Mouse (Mus musculus): Measurements from ENCODE around the gene Pold4.

The Pold4 gene

GRCm38 (mm10) chr19:4231253-4232185 lies at the start of gene Pold4:
Pold4 (plus strand) TSS chr19:4231899.
- in situ Hi-C loops (cut with MboI, MseI): no loop called here

GRCm38 (mm10) chr19:4183689-4184088 lies 48.0 kb upstream of the Pold4 start:
- in situ Hi-C loops (cut with MboI, MseI): no loop called here

- in situ Hi-C loops (cut with MboI, MseI): no loop called here
These were observed 46.4 kb upstream of the Pold4 start for GRCm38 (mm10) chr19:4184976-4185975.

GRCm38 (mm10) chr19:4187303-4187702 lies 44.4 kb upstream of the Pold4 start:
- in situ Hi-C loops (cut with MboI, MseI): no loop called here

GRCm38 (mm10) chr19:4189051-4189620 lies 42.6 kb upstream of the Pold4 start:
- in situ Hi-C loops (cut with MboI, MseI): no loop called here

GRCm38 (mm10) chr19:4190831-4191334 lies 40.8 kb upstream of the Pold4 start, which contains the start of gene Tbc1d10c:
Tbc1d10c (minus strand) TSS chr19:4191284.
- in situ Hi-C loops (cut with MboI, MseI): loop anchor here (5.0 to 10.0 kb wide), 2 partner anchors 74 to 1604 kb away; no protein-coding TSS in a partner anchor

GRCm38 (mm10) chr19:4191528-4192250 lies 40.0 kb upstream of the Pold4 start, which contains the start of gene Ppp1ca:
Ppp1ca (plus strand) TSS chr19:4192065.
- in situ Hi-C loops (cut with MboI, MseI): loop anchor here (5.0 to 10.0 kb wide), 2 partner anchors 74 to 1603 kb away; no protein-coding TSS in a partner anchor

GRCm38 (mm10) chr19:4192251-4192985 lies 39.3 kb upstream of the Pold4 start:
- in situ Hi-C loops (cut with MboI, MseI): loop anchor here (5.0 to 10.0 kb wide), 2 partner anchors 75 to 1602 kb away; no protein-coding TSS in a partner anchor

GRCm38 (mm10) chr19:4193129-4193528 lies 38.6 kb upstream of the Pold4 start:
- in situ Hi-C loops (cut with MboI, MseI): loop anchor here (5.0 to 10.0 kb wide), 2 partner anchors 76 to 1602 kb away; no protein-coding TSS in a partner anchor

- in situ Hi-C loops (cut with MboI, MseI): loop anchor here (5.0 to 10.0 kb wide), 2 partner anchors 77 to 1601 kb away; no protein-coding TSS in a partner anchor
These were observed 37.5 kb upstream of the Pold4 start for GRCm38 (mm10) chr19:4194021-4194724.

GRCm38 (mm10) chr19:4194776-4195650 lies 36.7 kb upstream of the Pold4 start:
- in situ Hi-C loops (cut with MboI, MseI): loop anchor here (5.0 to 10.0 kb wide), 2 partner anchors 78 to 1600 kb away; no protein-coding TSS in a partner anchor

GRCm38 (mm10) chr19:4196048-4196447 lies 35.7 kb upstream of the Pold4 start:
- in situ Hi-C loops (cut with MboI, MseI): loop anchor here (10.0 kb wide), 1 partner anchor 1599 kb away; no protein-coding TSS in a partner anchor

GRCm38 (mm10) chr19:4196548-4196947 lies 35.2 kb upstream of the Pold4 start:
- in situ Hi-C loops (cut with MboI, MseI): loop anchor here (10.0 kb wide), 1 partner anchor 1598 kb away; no protein-coding TSS in a partner anchor

- in situ Hi-C loops (cut with MboI, MseI): loop anchor here (10.0 kb wide), 1 partner anchor 1598 kb away; no protein-coding TSS in a partner anchor
These were observed 34.5 kb upstream of the Pold4 start for GRCm38 (mm10) chr19:4197180-4197579.

GRCm38 (mm10) chr19:4201291-4201909 lies 30.3 kb upstream of the Pold4 start, which contains the start of gene Rad9a:
Rad9a (minus strand) TSS chr19:4201662.
- in situ Hi-C loops (cut with MboI, MseI): loop anchor here (5.0 to 10.0 kb wide), 2 partner anchors 49 to 287 kb away; partner anchors contain the start of genes Ndufs8 and Ptprcap

- in situ Hi-C loops (cut with MboI, MseI): loop anchor here (5.0 to 10.0 kb wide), 2 partner anchors 50 to 287 kb away; partner anchors contain the start of genes Ndufs8 and Ptprcap
These were observed 29.6 kb upstream of the Pold4 start for GRCm38 (mm10) chr19:4202149-4202548.

Data from regulatory T cell (primary cell).